Mouse (Mus musculus) B cell, adult 2 months (primary cell): ENCODE measurements around the gene Dusp16.

Experiments used
- DNase-seq, 2 experiments: peaks; one replicate each; pipeline ENCODE4 v3.0.0; 2022

Dusp16 gene

DNA sequence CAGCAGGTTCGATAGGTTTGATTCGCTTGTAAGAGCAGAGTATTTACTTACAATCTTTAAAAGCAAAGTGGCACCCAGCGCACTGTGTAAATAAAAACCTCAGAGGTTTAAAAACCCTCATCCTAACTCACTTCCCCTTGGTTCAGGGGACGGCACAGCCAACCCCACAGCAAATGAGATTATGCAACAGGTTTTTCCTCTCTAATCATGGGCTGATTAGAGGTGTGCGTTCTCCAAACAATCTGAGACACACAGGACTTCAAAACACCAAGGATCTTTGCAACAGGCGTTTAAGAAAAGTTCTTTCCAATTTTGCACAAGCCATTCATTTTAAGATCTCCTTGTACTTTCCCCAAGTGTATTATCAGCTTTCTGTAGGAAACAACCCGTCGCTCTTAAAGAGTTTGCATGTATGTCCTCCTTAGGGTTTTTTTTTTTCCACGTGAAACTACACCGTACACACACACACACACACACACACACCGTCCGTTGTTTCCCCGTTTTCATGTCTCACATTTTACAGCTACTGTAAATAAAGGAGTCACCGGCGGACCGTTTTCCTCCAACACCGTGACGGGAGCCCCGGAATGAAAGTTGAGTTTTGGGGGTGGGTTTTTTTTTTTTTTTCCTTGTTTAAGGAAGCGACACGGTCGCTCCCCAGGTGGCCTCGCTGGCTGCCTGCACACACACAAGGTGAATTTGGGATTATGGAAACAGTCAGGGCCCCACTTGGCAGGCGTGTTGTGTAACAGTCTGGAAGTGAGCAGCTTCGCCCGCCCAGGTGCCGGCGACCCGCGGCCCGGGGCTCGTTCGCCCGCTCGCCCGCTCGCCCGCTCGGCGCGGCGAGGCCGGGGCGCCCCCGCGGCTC lies 940 bp downstream of the Dusp16 start:
- peak; percentile 49 to 56 for DNase-seq

DNA sequence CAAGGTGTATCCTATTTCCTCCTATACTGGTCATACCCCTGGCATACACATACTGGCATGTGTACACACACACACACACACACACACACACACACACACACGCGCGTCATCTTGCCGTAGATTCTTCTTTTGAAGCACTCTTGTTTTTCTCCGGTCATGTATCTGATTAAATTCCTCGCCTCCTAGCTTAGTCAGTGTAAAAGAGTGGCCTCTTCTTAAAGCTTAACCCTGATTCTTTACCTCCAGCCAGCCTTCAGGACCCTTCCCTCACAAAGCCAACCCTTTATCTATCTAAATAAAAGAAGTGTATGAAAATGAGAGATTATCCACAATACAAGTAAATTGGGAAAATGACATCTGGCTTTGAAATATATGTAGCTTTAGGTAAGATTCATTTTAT lies 3.3 kb downstream of the Dusp16 start:
- DNase-seq, result no peak

DNA sequence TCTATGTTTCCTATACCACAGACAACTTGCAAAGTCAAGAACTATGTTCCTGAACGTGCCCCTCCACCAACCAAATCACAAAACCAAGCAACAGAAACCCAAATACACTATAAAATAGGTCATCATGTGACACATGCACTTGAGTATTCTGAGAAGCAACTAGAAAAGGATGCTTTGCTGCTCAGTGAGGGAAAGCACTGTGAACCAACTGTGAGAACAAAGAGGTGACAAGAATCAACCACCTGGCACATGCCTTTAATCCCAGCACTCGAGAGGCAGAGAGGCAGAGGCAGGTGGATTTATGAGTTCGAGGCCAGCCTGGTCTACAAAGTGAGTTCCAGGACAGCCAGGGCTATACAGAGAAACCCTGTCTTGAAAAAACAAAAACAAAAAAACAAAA lies 6.0 kb downstream of the Dusp16 start:
- DNase-seq, result no peak

DNA sequence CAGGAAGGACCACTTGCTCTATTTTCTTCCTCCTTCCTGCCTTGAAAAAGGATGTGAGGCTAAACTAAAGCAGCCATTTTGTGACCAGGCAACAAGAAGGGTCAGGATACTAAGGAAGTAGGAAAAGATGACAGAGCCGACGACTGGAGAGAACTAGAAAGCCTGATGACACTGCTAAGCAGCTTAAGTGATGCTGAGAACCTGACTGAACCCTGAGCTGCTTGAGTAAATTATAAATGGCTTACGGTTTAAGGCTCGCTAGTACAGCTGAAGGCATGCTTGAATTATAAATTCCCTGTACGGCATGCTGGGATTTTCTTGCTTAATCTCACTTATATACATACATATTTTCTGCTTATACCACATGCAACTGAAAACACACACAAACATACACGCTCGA lies 9.5 kb downstream of the Dusp16 start:
- no peak for DNase-seq

DNA sequence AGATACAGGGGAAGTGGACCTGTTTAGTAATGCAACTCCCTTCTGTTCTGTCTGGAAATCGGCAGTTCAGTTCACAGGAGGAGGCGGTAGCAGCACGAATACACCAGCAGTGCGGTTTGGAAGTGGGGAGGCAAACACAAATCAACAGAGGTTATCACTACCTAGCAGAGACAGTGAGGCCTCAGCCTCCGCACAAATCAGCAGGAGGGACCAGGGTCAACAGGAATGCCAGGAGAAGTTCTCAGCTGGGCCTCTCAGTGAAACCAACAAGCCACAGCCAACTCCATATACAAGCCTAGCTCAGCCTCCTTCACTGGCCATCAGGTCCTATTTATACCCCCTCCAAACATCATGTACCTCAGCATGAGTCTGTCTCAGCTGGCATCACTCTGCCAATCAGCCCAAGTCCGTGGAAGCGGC lies 10.9 kb downstream of the Dusp16 start:
- DNase-seq, result no peak

DNA sequence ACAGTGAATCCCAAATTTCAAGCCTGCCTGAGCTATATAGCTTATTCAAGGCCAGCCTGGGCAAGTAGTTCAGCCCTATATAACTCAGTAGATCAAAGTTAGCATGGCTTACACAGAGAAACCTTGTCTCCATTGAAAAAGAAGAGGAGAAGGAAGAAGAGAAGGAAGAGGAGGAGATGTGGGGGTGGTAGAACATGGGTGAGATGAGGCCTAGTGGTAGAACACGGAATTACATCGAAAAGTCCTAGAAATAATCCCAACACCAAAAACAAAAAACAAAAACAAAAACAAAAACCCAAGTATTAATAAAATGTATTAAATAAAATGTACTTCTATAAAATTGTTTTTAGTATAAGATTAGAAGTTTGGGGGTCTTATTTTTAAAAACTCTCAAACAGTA lies 12.4 kb downstream of the Dusp16 start:
- peak in 1 of 2 experiments; percentile 27 for DNase-seq

DNA sequence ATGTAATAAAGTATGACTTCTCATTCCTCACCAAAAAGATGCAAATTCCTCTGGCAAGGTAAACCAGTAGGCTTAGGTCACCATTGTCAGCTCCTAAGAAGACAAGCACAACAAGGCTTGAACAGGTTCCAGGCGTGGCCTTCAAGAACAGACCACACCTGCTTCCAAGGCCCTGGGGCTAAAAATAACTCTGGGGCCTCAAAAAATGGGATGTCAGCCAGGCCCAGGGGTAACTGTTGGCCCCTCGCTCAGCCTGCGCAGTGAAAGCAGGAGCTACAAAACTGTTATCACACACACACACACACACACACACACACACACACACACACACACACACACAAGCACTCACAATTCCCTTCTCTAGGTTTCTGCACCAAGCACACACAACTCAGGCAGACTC lies 18.5 kb downstream of the Dusp16 start:
- no peak for DNase-seq

DNA sequence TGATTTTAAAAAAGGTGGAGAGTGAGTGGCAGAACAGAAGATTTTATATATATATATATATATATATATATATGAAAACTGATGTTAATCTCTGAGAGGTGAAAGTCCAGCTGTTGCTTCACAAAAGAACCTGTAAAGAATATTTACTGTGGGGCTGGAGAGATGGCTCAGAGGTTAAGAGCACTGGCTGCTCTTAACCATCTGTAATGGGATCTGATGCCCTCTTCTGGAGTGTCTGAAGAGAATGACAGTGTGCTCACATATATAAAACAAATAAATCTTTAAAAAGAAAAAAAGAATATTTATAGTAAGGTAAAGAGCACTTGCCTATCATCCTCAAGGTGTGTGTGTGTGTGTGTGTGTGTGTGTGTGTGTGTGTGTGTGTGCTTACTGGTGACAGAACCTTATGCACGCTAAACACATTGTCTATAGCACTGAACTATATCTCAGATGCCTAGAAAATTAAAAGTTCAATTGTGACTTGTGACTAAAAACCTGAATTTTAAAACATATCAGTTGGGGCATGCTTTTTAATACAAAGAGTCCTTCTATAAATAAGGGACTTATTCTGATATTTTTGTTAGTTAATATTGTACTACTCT lies 19.0 kb downstream of the Dusp16 start:
- no peak for DNase-seq

DNA sequence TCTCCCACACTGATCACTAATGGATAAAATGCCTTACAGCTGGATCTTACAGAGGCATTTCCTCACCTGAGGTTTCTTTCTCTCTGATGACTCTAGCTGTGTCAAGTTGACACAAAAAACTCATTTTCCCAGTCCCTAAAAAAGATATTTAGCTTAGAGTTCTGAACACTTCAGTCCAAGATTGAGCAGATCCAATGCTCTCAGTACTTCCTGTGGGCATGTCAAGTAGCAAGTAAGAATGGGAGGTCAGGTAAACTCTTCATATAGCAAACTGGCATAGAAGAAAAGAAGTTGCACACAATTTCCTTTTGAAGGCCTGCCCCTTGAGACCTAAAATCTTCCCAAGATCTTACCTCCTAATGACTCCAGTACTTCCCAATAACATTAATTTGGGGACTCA lies 22.1 kb downstream of the Dusp16 start:
- DNase-seq, result no peak

DNA sequence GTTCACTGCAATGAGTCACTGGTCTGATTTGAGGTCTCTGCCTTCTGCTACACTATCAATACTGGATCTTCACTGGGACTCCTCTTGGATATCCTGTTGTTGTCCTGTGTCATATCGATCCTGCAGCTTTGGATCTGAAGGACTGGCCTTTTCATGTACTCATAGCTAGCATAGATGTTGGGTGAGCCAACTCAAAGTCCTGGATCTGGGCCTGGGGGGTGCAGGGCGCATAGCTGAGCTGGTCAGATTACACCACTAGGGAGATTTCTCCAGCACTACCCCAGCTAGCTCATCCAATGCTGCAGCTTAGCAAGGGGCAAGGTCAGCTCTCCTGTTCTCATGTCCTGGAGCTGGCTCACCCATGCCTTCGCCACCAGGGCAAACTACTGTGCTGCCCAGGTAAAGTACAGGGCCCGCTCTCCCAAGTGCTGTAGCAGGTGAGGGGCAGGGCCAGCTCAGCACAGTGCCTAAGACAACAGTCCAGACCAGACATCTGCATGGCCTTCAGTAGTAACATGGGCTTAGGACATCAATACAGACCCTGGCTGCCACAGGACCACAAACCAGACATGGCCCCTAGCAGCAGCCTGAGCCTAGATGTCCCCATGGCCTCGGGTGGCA lies 27.9 kb downstream of the Dusp16 start:
- no peak for DNase-seq

DNA sequence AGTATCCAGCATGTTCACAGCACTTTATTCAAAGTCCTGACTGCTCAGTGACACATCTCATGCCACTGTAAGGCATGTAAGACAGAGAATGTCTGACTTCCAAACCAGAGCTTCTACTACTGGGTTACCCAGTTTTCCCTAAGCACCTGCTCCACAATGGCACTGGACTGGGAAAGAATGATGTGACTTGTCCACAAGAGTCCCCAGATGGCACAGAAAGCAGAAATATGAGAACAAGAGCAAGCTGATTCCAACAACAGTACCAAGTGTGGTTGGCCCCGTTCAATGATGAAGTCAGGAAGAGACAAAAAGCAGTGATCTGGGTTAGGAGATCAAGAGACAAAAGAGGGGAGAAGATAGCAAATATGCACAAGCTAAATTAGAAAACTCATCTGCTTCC lies 29.0 kb downstream of the Dusp16 start:
- DNase-seq, result no peak

DNA sequence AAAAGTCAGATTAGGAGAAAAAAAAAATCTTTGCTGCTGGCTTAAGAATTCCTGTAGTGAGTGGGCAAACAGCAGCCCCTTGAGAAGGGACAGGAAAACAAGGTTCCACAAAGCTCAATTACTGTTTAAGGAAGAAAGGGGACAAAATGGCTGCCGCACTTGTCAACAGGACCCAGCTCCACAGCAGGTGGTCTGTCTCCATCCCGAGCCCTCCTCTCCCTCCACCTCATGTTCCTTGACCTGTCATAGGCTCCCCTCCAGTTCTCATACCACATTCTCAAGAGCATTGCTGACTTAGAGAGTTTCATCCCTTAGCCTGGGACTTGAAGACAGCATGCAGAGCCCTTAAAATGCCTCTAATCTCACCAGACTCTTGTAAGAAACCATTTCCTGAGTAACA lies 30.6 kb downstream of the Dusp16 start:
- no peak for DNase-seq

DNA sequence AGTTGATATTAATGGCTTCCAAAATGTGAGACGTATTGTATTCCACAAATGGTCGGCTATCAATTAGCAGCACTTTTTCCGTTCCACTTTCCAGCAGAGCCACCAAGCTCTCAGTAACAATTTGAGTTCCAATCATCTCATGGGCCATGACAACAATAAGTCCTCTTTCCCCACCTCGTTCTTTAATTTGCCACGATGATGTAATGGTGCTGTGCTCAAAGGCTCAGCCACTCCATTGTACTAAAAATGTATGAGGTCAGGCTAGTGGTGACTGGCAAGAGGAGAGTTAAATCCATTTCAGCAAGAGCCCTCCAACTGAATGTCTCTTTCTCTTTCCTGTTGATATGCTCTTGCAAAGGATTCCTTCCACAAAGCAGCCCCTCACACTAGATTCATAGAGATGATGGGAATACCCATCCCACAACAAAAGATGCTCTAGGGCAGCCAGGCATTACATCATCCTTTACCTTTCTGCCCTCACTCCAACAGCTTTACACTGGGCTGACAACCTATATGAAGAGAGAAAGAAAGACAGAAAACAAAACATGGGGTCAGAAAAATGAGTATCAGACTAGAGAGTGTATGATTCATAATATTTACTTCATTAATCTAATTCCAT lies 31.4 kb downstream of the Dusp16 start:
- DNase-seq, result no peak

DNA sequence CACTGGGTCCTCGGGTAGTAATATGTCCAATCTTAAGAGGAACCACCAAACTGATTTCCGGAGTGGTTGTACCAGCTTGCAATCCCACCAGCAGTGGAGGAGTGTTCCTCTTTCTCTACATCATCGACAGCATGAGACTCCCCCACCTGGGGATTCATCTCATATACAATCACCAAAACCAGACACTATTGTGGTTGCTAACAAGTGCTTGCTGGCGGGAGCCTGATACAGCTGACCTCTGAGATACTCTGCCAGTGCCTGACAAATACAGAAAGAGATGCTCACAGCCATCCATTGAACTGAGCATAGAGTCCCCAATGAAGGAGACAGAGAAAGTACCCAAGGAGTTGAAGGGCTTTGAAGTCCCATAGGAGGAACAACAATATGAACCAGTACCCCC lies 36.4 kb downstream of the Dusp16 start:
- DNase-seq, result no peak

DNA sequence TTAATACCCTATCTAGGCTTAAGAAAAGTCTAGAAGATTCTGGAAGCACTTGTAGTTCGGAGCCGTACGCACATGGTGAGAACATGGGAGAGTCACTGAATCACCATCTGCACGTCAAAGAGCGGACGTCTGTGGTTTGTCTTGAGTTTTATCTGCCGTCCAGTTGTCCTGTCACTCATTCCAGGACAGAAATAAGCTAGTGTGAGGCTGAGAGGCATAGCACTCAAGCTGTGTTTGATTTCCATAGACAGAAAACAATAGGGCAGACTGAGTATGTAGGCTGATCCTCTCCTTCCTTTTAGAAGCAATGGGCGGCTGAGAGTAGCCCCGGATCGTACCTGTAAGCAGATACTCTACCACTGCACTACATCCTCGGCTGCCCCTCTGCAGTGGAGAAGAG lies 38.6 kb downstream of the Dusp16 start:
- no peak for DNase-seq

DNA sequence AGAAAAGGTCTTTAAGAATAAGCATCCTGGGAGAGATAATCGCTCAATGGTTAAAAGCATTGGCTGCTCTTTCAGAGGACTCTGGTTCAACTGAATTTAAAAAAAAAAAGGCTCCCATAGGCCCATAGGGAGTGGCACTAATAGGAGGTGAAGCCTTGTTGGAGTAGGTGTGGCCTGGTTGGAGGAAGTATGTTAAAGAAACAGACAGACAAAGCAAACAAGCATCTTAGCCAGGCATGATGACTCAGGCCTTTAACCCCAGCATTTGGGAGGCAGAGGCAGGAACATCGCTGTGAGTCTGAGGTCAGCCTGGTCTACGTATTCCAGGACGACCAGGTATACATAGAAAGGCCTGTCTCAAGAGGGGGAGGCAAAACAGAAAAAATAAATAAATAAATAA lies 39.0 kb downstream of the Dusp16 start:
- no peak for DNase-seq

DNA sequence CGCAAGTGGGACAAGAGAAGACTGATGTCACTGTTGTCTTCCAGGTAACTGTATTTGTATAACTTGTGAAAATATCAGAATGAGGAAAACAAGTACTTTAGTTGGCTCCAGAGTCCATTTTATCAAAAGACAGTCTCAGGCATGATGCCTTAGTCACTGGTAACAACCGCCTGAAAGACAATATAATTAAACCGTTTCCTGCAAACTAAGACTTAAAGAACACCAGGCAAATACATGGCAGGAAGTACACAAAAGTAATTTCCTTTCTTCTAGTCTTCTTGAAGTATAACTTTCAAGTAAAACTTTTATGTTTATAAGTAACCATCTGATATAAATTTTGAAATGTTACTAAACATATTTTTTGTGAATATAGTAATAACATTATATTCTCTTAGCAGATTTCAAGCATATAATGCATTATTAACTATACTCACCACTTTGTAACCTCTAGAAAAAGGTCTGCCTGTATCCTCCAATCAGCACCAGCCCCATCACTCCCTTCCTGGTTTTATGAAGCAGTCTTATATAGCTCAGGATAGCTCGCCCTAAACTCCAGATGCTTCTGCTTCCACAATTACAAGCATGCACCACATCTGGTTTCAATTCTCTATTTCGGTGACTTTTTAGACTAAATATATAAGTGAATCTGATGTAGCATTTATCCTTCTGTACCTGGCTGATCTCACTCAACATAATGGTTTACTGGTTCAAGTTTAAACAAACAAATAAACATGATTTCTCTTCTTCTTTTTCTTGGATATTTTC lies 40.4 kb downstream of the Dusp16 start:
- no peak for DNase-seq

DNA sequence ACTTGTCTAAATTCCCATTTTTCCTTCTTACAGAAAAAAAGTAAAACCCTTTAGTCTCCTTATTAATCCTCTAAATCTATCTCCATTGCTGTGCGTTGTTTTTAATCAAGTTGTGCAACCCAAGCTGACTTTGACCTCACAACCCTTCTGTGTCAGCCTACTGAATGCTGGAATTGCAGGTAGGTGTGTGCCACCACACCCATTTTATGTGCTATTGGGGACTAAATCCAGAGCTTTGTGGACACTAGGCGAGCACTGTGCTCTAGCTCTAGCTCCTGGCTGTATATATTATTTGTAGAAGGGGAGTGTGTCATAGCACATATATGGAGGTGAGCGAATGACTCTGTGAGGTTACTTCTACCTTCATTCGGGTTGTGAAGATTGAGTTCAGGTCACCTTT lies 41.3 kb downstream of the Dusp16 start:
- no peak for DNase-seq

DNA sequence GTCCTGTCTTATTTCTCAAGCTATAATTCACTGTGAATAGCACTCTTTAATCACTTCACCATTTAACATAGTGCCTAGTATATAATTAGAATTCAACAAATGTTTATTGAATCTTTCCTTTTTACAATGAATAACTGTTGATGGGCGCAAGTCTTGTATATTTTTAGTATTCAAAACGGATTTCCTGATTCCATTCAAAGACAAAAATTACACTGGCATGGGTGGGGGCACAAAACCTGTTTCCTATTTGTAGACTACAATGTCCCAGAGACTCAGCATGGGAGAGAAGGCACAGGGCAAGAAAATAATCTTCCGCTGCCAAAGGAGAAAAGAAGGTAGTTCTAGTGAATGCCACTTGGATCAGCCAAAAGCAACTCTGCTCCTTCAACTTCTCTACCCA lies 44.3 kb downstream of the Dusp16 start:
- no peak for DNase-seq

DNA sequence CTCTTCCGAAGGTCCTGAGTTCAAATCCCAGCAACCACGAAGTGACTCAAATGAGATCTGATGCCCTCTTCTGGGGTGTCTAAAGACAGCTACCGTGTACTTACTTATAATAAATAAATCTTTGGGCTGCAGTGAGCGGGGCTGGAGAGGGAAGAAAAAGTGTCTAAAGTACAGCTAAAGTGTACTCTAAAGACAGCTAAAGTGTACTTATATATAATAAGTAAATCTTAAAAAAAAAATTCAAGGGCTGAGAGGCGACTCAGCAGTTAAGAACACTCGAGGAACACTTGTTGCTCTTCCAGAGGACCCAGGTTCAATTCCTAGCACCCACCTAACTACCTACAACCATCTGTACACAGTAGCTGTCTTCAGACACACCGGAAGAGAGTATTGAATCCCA lies 46.5 kb downstream of the Dusp16 start:
- no peak for DNase-seq

DNA sequence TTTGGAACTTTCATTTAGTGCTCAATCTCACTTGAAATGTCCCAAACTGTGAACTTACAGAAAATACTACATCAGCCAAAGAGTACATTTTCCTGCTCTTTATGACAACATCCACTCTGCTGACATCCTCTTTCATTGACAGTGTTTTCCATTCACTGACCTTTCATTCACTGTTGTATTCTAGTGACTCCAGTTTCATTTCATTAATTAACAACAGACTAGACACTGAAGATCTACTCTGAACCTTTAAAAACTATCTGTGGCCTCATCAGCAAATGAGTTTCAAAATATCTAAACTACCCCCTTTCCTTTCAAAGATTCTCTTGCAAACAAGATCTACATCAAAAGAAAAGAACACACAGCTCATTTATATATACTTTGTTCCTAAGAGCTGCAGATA lies 48.9 kb downstream of the Dusp16 start:
- no peak for DNase-seq

DNA sequence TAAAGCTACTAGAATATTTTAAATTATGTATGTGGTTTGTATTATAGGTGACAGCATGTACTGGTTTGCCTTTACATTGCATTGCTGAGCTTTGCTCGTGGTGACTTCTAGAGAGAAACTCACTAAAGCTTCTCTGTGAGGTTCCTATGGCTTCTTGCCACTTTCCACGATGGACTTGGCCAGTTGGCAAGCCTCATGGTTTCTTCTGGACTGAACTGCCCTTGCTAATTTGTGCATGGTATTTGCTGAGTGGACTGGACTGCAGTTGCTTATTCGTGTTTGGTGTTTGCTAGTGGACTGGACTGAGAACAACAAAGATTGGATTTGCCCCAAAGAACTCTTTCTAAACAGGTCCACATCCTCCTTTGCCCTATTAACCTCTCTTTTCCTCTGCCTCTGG lies 55.6 kb downstream of the Dusp16 start:
- DNase-seq, result no peak

DNA sequence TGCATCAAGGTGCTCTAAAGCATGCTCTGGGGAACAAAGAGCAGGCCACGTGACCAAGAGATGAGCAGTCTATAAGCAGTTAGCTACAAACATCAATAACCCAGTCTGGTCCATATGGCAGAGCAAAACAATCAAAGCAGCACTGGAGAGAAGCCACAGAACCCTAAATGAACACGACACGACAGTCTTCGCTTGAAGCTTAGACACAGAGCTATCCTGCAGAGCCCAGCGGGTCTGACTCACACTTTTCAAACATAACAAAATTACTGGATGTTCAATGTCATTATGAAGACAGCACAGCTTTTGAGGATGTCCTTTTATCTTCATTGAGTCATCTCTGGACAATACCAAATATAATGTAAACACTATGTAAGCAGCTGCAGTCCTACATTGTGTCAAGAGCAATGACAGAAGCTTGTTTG lies 58.6 kb downstream of the Dusp16 start:
- no peak for DNase-seq
